Mouse (Mus musculus) CD4-positive, CD25-positive, alpha-beta regulatory T cell, adult 2 months (primary cell): ENCODE measurements at regions not wholly inside any gene's neighbourhood (a gene's known extent, or its start where the extent isn't known, plus 50 kb on each side); places are given as distances from the start of the nearest gene placed in this dataset.

Experiments used
- DNase-seq: peaks from one replicate; pipeline ENCODE4 v3.0.0-alpha.2; 2012; ENCODE audit warnings: low read depth, low spot score

GRCm38 (mm10) chr17:80827896-80828295 lies 99.6 kb upstream of the Map4k3 start:
- no peak for DNase-seq

- DNase-seq: no peak
These were observed 99.1 kb upstream of the Map4k3 start for GRCm38 (mm10) chr17:80827361-80827760.

- DNase-seq: no peak
These were observed 97.9 kb upstream of the Map4k3 start for GRCm38 (mm10) chr17:80825971-80826730.

GRCm38 (mm10) chr17:80825518-80825901 lies 97.2 kb upstream of the Map4k3 start:
- DNase-seq: no peak

- DNase-seq: no peak
These were observed 96.7 kb upstream of the Map4k3 start for GRCm38 (mm10) chr17:80824826-80825517.

- no peak for DNase-seq
These were observed 96.0 kb upstream of the Map4k3 start for GRCm38 (mm10) chr17:80824261-80824660.

GRCm38 (mm10) chr17:80820888-80821287 lies 92.6 kb upstream of the Map4k3 start:
- DNase-seq: no peak

GRCm38 (mm10) chr17:80818477-80819028 lies 90.3 kb upstream of the Map4k3 start:
- no peak for DNase-seq

- peak; percentile 61 for DNase-seq
These were observed 87.5 kb upstream of the Map4k3 start for GRCm38 (mm10) chr17:80815747-80816146.

GRCm38 (mm10) chr17:80813194-80813593 lies 84.9 kb upstream of the Map4k3 start:
- DNase-seq: no peak

- DNase-seq: peak; percentile 39
These were observed 81.0 kb upstream of the Map4k3 start for GRCm38 (mm10) chr17:80809275-80809674.

GRCm38 (mm10) chr17:80808069-80808468 lies 79.8 kb upstream of the Map4k3 start:
- no peak for DNase-seq

GRCm38 (mm10) chr17:80803361-80803915 lies 75.2 kb upstream of the Map4k3 start:
- DNase-seq: no peak

- no peak for DNase-seq
These were observed 74.3 kb upstream of the Map4k3 start for GRCm38 (mm10) chr17:80802622-80803021.

GRCm38 (mm10) chr17:80801991-80802390 lies 73.7 kb upstream of the Map4k3 start:
- DNase-seq: no peak

- DNase-seq: peak; percentile 37
These were observed 73.2 kb upstream of the Map4k3 start for GRCm38 (mm10) chr17:80801451-80801983.

GRCm38 (mm10) chr17:80800877-80801276 lies 72.6 kb upstream of the Map4k3 start:
- no peak for DNase-seq

- DNase-seq: no peak
These were observed 72.2 kb upstream of the Map4k3 start for GRCm38 (mm10) chr17:80800454-80800853.

GRCm38 (mm10) chr17:80799061-80799460 lies 70.8 kb upstream of the Map4k3 start:
- no peak for DNase-seq

- DNase-seq: no peak
These were observed 70.1 kb upstream of the Map4k3 start for GRCm38 (mm10) chr17:80798281-80798980.

GRCm38 (mm10) chr17:80796790-80797189 lies 68.5 kb upstream of the Map4k3 start:
- DNase-seq: no peak

GRCm38 (mm10) chr17:80796386-80796785 lies 68.1 kb upstream of the Map4k3 start:
- DNase-seq: no peak
